Comparison of ENCODE assay signal across 18 mouse cellular contexts in genomic region chr7:26835059-26835458, GRCm38 (mm10). TPM values are rescaled to one million over a fixed set of nuclear protein-coding genes. Genes with fewer than 3 reads are reported as not detected.
DNase-seq lines count a peak whose midpoint lies in the region; ATAC-seq and TF ChIP-seq lines count a peak whose summit lies in the region.
"Not testable (repeated sequence)": the region's sequence is repeated elsewhere in the genome, so short reads cannot be mapped to it uniquely, and the experiment has no call there.
"Had no signal": no experiment of that assay in that cellular context is flagged by ENCODE, and none has a peak within 500 bp of the region (broad histone marks: within the 10 kb centered on the region; RNA-seq: fewer than 3 reads in every experiment).

Gene Cyp2a5 (plus strand): TSS chr7:26835305.

- not testable (repeated sequence) for TF ChIP-seq CTCF in bone marrow, adult 2 months (IDR thresholded peaks at IDR 0.05; ENCODE audit: control insufficient read depth, insufficient read depth, low read length); hindbrain, postnatal 0 days (IDR thresholded peaks at IDR 0.05; ENCODE audit: low read depth); midbrain, postnatal 0 days (IDR thresholded peaks at IDR 0.05)

- H3K4me3 ChIP-seq in bone marrow, adult 2 months (replicated peaks; ENCODE audit: control insufficient read depth, low read depth, low read length); hindbrain, postnatal 0 days (ENCODE audit: low read length); liver, embryonic 16.5 days (ENCODE audit: low read depth, low read length); midbrain, postnatal 0 days (ENCODE audit: low read depth, low read length): not testable (repeated sequence)

- not testable (repeated sequence) for DNase-seq in hindbrain, postnatal 0 days (ENCODE audit: low spot score); midbrain, postnatal 0 days (ENCODE audit: low spot score)
- DNase-seq in kidney, adult 11 months: peak; percentile 86
- DNase-seq in kidney, adult 9 months: peak; percentile 90
- peak; percentile 67 to 84 for DNase-seq in kidney, postnatal 25 days

- not testable (repeated sequence) for H3K36me3 ChIP-seq in hindbrain, postnatal 0 days (ENCODE audit: insufficient read depth, low read length); liver, embryonic 16.5 days (ENCODE audit: control insufficient read depth, insufficient read depth); midbrain, postnatal 0 days (ENCODE audit: insufficient read depth, low read length)

- not testable (repeated sequence) for H3K9ac ChIP-seq in hindbrain, postnatal 0 days (replicated peaks; ENCODE audit: low read length); liver, embryonic 16.5 days (ENCODE audit: low read depth, low read length); midbrain, postnatal 0 days (replicated peaks; ENCODE audit: low read length, poor library complexity, severe bottlenecking)

- H3K27ac ChIP-seq in bone marrow, adult 2 months (ENCODE audit: control insufficient read depth, insufficient read depth, low read depth, low read length, poor library complexity); hindbrain, postnatal 0 days; liver, embryonic 16.5 days (ENCODE audit: low read length); midbrain, postnatal 0 days (ENCODE audit: low read depth, low read length): not testable (repeated sequence)

- 53% methylated on average over 3 of the region's 3 CpGs for WGBS in bone marrow, adult 2 months
- WGBS in hindbrain, postnatal 0 days: 55% methylated on average over 3 of the region's 3 CpGs
- WGBS in liver, embryonic 16.5 days (ENCODE audit: insufficient replicate concordance): 39% methylated on average over 3 of the region's 3 CpGs
- WGBS in midbrain, postnatal 0 days: 65% methylated on average over 3 of the region's 3 CpGs

- not testable (repeated sequence) for H3K9me3 ChIP-seq in hindbrain, postnatal 0 days (ENCODE audit: low read length); liver, embryonic 16.5 days (replicated peaks; ENCODE audit: control insufficient read depth, low read length); midbrain, postnatal 0 days (ENCODE audit: low read length)

- peak within 1 kb of the TSS; percentile 27; the same call in 1 of the 2 replicates for H3K4me2 ChIP-seq in hindbrain, postnatal 0 days (ENCODE audit: low read depth, low read length)
- not testable (repeated sequence) for H3K4me2 ChIP-seq in liver, embryonic 16.5 days (ENCODE audit: low read depth, low read length)
- peak within 1 kb of the TSS; percentile 33; the same call in 1 of the 2 replicates for H3K4me2 ChIP-seq in midbrain, postnatal 0 days (ENCODE audit: low read depth, low read length, poor library complexity, severe bottlenecking)

- TF ChIP-seq POLR2A in bone marrow, adult 2 months (IDR thresholded peaks at IDR 0.05; ENCODE audit: borderline replicate concordance, control insufficient read depth, low read depth, low read length): not testable (repeated sequence)

- not testable (repeated sequence) for ATAC-seq in hindbrain, postnatal 0 days; midbrain, postnatal 0 days (ENCODE audit: low FRiP score)
- ATAC-seq in liver, embryonic 16.5 days (ENCODE audit: low read depth): peak; percentile 47; the same call in 1 of the 2 replicates

- not testable (repeated sequence) for H3K4me1 ChIP-seq in bone marrow, adult 2 months (ENCODE audit: control insufficient read depth, insufficient read depth, low read length); hindbrain, postnatal 0 days (ENCODE audit: insufficient read depth, low read length); liver, embryonic 16.5 days (ENCODE audit: control insufficient read depth, low read depth, low read length); midbrain, postnatal 0 days (ENCODE audit: insufficient read depth, low read length)

- not testable (repeated sequence) for H3K27me3 ChIP-seq in hindbrain, postnatal 0 days (ENCODE audit: insufficient read depth, low read length); liver, embryonic 16.5 days (ENCODE audit: control insufficient read depth, insufficient read depth, low read depth, low read length); midbrain, postnatal 0 days (ENCODE audit: insufficient read depth, low read length)

RNA-seq across cellular contexts. Expression of gene Cyp2a5, which starts in this region (rescaled TPM):
- polyA plus RNA-seq in bone marrow, adult 2 months (2011; ENCODE audit: insufficient read depth, insufficient read length, low replicate concordance, missing spikeins): 2.3 and 22.2 TPM in 2 replicates
- total RNA-seq in hindbrain, postnatal 0 days (2014; rRNA removed): 0.10 and 2.0 TPM in 2 replicates
- polyA plus RNA-seq in hindbrain, postnatal 0 days (2015; fragmentation: Nextera tagmentation; extraction: Ambion mirVana): 0.23 and 0.49 TPM in 2 replicates
- 2.1 and 2.6 TPM in 2 replicates for polyA plus RNA-seq in liver, embryonic 16.5 days (2015; fragmentation: Nextera tagmentation; extraction: Ambion mirVana)
- 5.7 and 13.5 TPM in 2 replicates for total RNA-seq in midbrain, postnatal 0 days (2014; rRNA removed)
- 0.54 and 1.4 TPM in 2 replicates for polyA plus RNA-seq in midbrain, postnatal 0 days (2015; fragmentation: Nextera tagmentation; extraction: Ambion mirVana)
- total RNA-seq: common myeloid progenitor, adult 5-6 weeks; ES-E14; gastrocnemius, adult 2 months; gastrocnemius, postnatal 25 days; granulocyte monocyte progenitor cell, adult 5-6 weeks; heart, postnatal 36 days had no signal
- polyA plus RNA-seq: embryonic facial prominence, embryonic 11.5 days; erythroblast, embryonic 14.5 days; forebrain, embryonic 10.5 days; heart, embryonic 13.5 days; heart, postnatal 0 days had no signal
